Mouse (Mus musculus) CH12.LX (cell line): Measurements from ENCODE around the gene Tekt2.

ENCODE experiments used
- GABPA ChIP-seq: IDR thresholded peaks from 2 replicates; pipeline ENCODE4 v1.6.1; 2012; ENCODE audit warnings: low read depth, low read length, improper control_type of control experiment, inconsistent platforms; ENCODE audit not compliant: insufficient replicate concordance
- MEF2A ChIP-seq: IDR thresholded peaks from 2 replicates; pipeline ENCODE4 v1.6.1; 2014; ENCODE audit warnings: low read depth, mild to moderate bottlenecking, inconsistent platforms, low read length, improper control_type of control experiment, borderline replicate concordance
- RAD21 ChIP-seq: IDR thresholded peaks from 2 replicates; pipeline ENCODE4 v1.6.1; 2011; ENCODE audit warnings: low read depth, mild to moderate bottlenecking, low read length, improper control_type of control experiment, moderate library complexity

- no peak for TF ChIP-seq MEF2A
- TF ChIP-seq GABPA, result no peak
- TF ChIP-seq RAD21, result no peak
These were observed 5.7 kb downstream of the Tekt2 start for GRCm38 (mm10) chr4:126319806-126320205.
